Mouse (Mus musculus) CH12.LX (cell line): Measurements from ENCODE around the gene Trim80. TPM values are rescaled to one million over a fixed set of nuclear protein-coding genes. Genes with fewer than 3 reads are reported as not detected.

Experiments
- DNase-seq: peaks from one replicate; pipeline ENCODE4 v3.0.0-alpha.2; 2013; ENCODE audit errors: extremely low read depth
- H3K27ac ChIP-seq: 2 replicates; pipeline ENCODE4 v1.5.1; 2012; ENCODE audit warnings: low read depth, mild to moderate bottlenecking, control low read depth, moderate library complexity; ENCODE audit not compliant: insufficient read depth
- H3K27me3 ChIP-seq: replicated peaks from 2 replicates; pipeline ENCODE3; 2012; ENCODE audit warnings: inconsistent platforms
- H3K36me3 ChIP-seq, 2 experiments: replicated peaks in 1 of 2; 2 replicates each; pipeline versions ENCODE3 to v1.6.1; 2012; ENCODE audit warnings: inconsistent platforms in 1 of 2, low read length in 1 of 2, mild to moderate bottlenecking in 1 of 2, mixed read lengths in 1 of 2, moderate library complexity in 1 of 2; ENCODE audit not compliant: control insufficient read depth in 1 of 2, insufficient read depth in 1 of 2
- H3K4me1 ChIP-seq, 2 experiments: 2 replicates each; pipeline ENCODE4 v1.6.1; 2012; ENCODE audit warnings: inconsistent platforms in 1 of 2, moderate library complexity in 1 of 2; ENCODE audit not compliant: insufficient read depth in 2 of 2, control insufficient read depth in 1 of 2
- H3K4me2 ChIP-seq: 2 replicates; pipeline ENCODE4 v1.6.1; 2012; ENCODE audit warnings: low read depth, mild to moderate bottlenecking, control low read depth; ENCODE audit not compliant: poor library complexity, insufficient read depth, severe bottlenecking
- H3K4me3 ChIP-seq, 3 experiments: fragments of 150-350 bp in 1 of 3; sonication (generic) in 1 of 3; replicated peaks in 1 of 3; 2 replicates each; pipeline versions ENCODE3 to v1.5.1; 2011 to 2012; ENCODE audit warnings: low read depth in 2 of 3, low read length in 2 of 3, mild to moderate bottlenecking in 2 of 3, moderate library complexity in 2 of 3, control low read depth in 1 of 3, improper control_type of control experiment in 1 of 3, inconsistent platforms in 1 of 3, mixed read lengths in 1 of 3; ENCODE audit not compliant: poor library complexity in 1 of 3
- H3K79me2 ChIP-seq: replicated peaks from 2 replicates; pipeline ENCODE4 v1.6.1; 2012; ENCODE audit warnings: mild to moderate bottlenecking, moderate library complexity; ENCODE audit not compliant: control insufficient read depth, poor library complexity, insufficient read depth, severe bottlenecking; ENCODE audit errors: extremely low read depth
- H3K9ac ChIP-seq: 2 replicates; pipeline ENCODE4 v1.6.1; 2012; ENCODE audit warnings: low read depth, mild to moderate bottlenecking, control low read depth, moderate library complexity; ENCODE audit not compliant: insufficient read depth
- H3K9me3 ChIP-seq: replicated peaks from 2 replicates; pipeline ENCODE3; 2012; ENCODE audit warnings: low read length, inconsistent platforms, mixed read lengths
- BHLHE40 ChIP-seq: IDR thresholded peaks from 2 replicates; pipeline ENCODE4 v1.6.1; 2011; ENCODE audit warnings: mild to moderate bottlenecking, low read depth, low read length, improper control_type of control experiment
- CHD1 ChIP-seq: IDR thresholded peaks from 2 replicates; pipeline ENCODE4 v1.6.1; 2012; ENCODE audit warnings: low read depth, low read length, improper control_type of control experiment, inconsistent platforms
- CHD2 ChIP-seq: IDR thresholded peaks from 2 replicates; pipeline ENCODE4 v1.6.1; 2011; ENCODE audit warnings: low read length, improper control_type of control experiment
- CTCF ChIP-seq, 2 experiments: IDR thresholded peaks in 1 of 2; conservative IDR thresholded peaks in 1 of 2; 2 replicates each; pipeline ENCODE4 v1.5.1; 2011 to 2012; ENCODE audit warnings: low read depth in 2 of 2, low read length in 2 of 2, improper control_type of control experiment in 1 of 2, inconsistent platforms in 1 of 2, mild to moderate bottlenecking in 1 of 2, moderate library complexity in 1 of 2
- E2F4 ChIP-seq: IDR thresholded peaks from 2 replicates; pipeline ENCODE4 v1.6.1; 2011; ENCODE audit warnings: low read depth, low read length, improper control_type of control experiment; ENCODE audit not compliant: insufficient replicate concordance
- ELF1 ChIP-seq: IDR thresholded peaks from 2 replicates; pipeline ENCODE4 v1.6.1; 2014; ENCODE audit warnings: low read depth, mild to moderate bottlenecking, inconsistent platforms, low read length, improper control_type of control experiment
- EP300 ChIP-seq: IDR thresholded peaks from 2 replicates; pipeline ENCODE4 v1.6.1; 2011; ENCODE audit warnings: low read length, improper control_type of control experiment
- ETS1 ChIP-seq: conservative IDR thresholded peaks from 2 replicates; pipeline ENCODE4 v1.6.1; 2012; ENCODE audit warnings: low read depth, mild to moderate bottlenecking, inconsistent platforms, low read length, improper control_type of control experiment, moderate library complexity
- GABPA ChIP-seq: IDR thresholded peaks from 2 replicates; pipeline ENCODE4 v1.6.1; 2012; ENCODE audit warnings: low read depth, low read length, improper control_type of control experiment, inconsistent platforms; ENCODE audit not compliant: insufficient replicate concordance
- HCFC1 ChIP-seq: IDR thresholded peaks from 2 replicates; pipeline ENCODE4 v1.6.1; 2012; ENCODE audit warnings: low read depth, mild to moderate bottlenecking, inconsistent platforms, low read length, improper control_type of control experiment
- IRF4 ChIP-seq: IDR thresholded peaks from 2 replicates; pipeline ENCODE4 v1.6.1; 2014; ENCODE audit warnings: low read depth, mild to moderate bottlenecking, inconsistent platforms, low read length, improper control_type of control experiment
- JUN ChIP-seq: IDR thresholded peaks from 2 replicates; pipeline ENCODE4 v1.6.1; 2011; ENCODE audit warnings: low read depth, mild to moderate bottlenecking, low read length, improper control_type of control experiment, moderate library complexity; ENCODE audit not compliant: insufficient read depth
- JUND ChIP-seq: conservative IDR thresholded peaks from 2 replicates; pipeline ENCODE4 v1.6.1; 2011; ENCODE audit warnings: low read depth, low read length, improper control_type of control experiment
- KAT2A ChIP-seq: IDR thresholded peaks from 2 replicates; pipeline ENCODE4 v1.6.1; 2012; ENCODE audit warnings: low read length, improper control_type of control experiment, inconsistent platforms; ENCODE audit not compliant: insufficient replicate concordance
- MAFK ChIP-seq: IDR thresholded peaks from 2 replicates; pipeline ENCODE4 v1.6.1; 2011; ENCODE audit warnings: low read length, improper control_type of control experiment; ENCODE audit not compliant: insufficient replicate concordance
- MAX ChIP-seq: IDR thresholded peaks from 2 replicates; pipeline ENCODE4 v1.6.1; 2011; ENCODE audit warnings: low read length, improper control_type of control experiment
- MAZ ChIP-seq: IDR thresholded peaks from 2 replicates; pipeline ENCODE4 v1.6.1; 2012; ENCODE audit warnings: low read depth, mild to moderate bottlenecking, inconsistent platforms, low read length, improper control_type of control experiment, moderate library complexity
- MEF2A ChIP-seq: IDR thresholded peaks from 2 replicates; pipeline ENCODE4 v1.6.1; 2014; ENCODE audit warnings: low read depth, mild to moderate bottlenecking, inconsistent platforms, low read length, improper control_type of control experiment, borderline replicate concordance
- MXI1 ChIP-seq: IDR thresholded peaks from 2 replicates; pipeline ENCODE4 v1.6.1; 2011; ENCODE audit warnings: mild to moderate bottlenecking, low read depth, low read length, improper control_type of control experiment
- MYC ChIP-seq: IDR thresholded peaks from 2 replicates; pipeline ENCODE4 v1.6.1; 2011; ENCODE audit warnings: low read depth, mild to moderate bottlenecking, improper control_type of control experiment, low read length
- NELFE ChIP-seq: IDR thresholded peaks from 2 replicates; pipeline ENCODE4 v1.6.1; 2011; ENCODE audit warnings: low read depth, low read length, improper control_type of control experiment
- NRF1 ChIP-seq: IDR thresholded peaks from 2 replicates; pipeline ENCODE4 v1.6.1; 2014; ENCODE audit warnings: low read depth, mild to moderate bottlenecking, inconsistent platforms, low read length, improper control_type of control experiment, moderate library complexity
- PAX5 ChIP-seq: IDR thresholded peaks from 2 replicates; pipeline ENCODE4 v1.6.1; 2012; ENCODE audit warnings: low read length, inconsistent platforms, mixed read lengths
- POLR2A ChIP-seq: IDR thresholded peaks from 2 replicates; pipeline ENCODE4 v1.6.1; 2011; ENCODE audit warnings: low read depth, mild to moderate bottlenecking, improper control_type of control experiment, low read length
- POLR2AphosphoS2 ChIP-seq: IDR thresholded peaks from 2 replicates; pipeline ENCODE4 v1.6.1; 2011; ENCODE audit warnings: low read depth, low read length, improper control_type of control experiment
- RAD21 ChIP-seq: IDR thresholded peaks from 2 replicates; pipeline ENCODE4 v1.6.1; 2011; ENCODE audit warnings: low read depth, mild to moderate bottlenecking, low read length, improper control_type of control experiment, moderate library complexity
- RCOR1 ChIP-seq: conservative IDR thresholded peaks from 2 replicates; pipeline ENCODE4 v1.6.1; 2012; ENCODE audit warnings: low read depth, mild to moderate bottlenecking, inconsistent platforms, low read length, improper control_type of control experiment
- SIN3A ChIP-seq: IDR thresholded peaks from 2 replicates; pipeline ENCODE4 v1.6.1; 2012; ENCODE audit warnings: low read length, improper control_type of control experiment, inconsistent platforms
- SMC3 ChIP-seq: IDR thresholded peaks from 2 replicates; pipeline ENCODE4 v1.6.1; 2011; ENCODE audit warnings: low read depth, low read length, improper control_type of control experiment
- TBP ChIP-seq: conservative IDR thresholded peaks from 2 replicates; pipeline ENCODE4 v1.6.1; 2011; ENCODE audit warnings: low read depth, low read length, improper control_type of control experiment
- TCF12 ChIP-seq: IDR thresholded peaks from 2 replicates; pipeline ENCODE4 v1.6.1; 2014; ENCODE audit warnings: low read depth, mild to moderate bottlenecking, inconsistent platforms, low read length, improper control_type of control experiment
- UBTF ChIP-seq: IDR thresholded peaks from 2 replicates; pipeline ENCODE4 v1.6.1; 2012; ENCODE audit warnings: low read depth, mild to moderate bottlenecking, inconsistent platforms, low read length, improper control_type of control experiment, moderate library complexity
- USF1 ChIP-seq: IDR thresholded peaks from 2 replicates; pipeline ENCODE4 v1.6.1; 2014; ENCODE audit warnings: low read depth, mild to moderate bottlenecking, inconsistent platforms, low read length, improper control_type of control experiment
- USF2 ChIP-seq: conservative IDR thresholded peaks from 2 replicates; pipeline ENCODE4 v1.6.1; 2011; ENCODE audit warnings: low read depth, low read length, improper control_type of control experiment
- ZC3H11A ChIP-seq: IDR thresholded peaks from 2 replicates; pipeline ENCODE4 v1.6.1; 2012; ENCODE audit warnings: low read depth, mild to moderate bottlenecking, inconsistent platforms, low read length, improper control_type of control experiment
- ZKSCAN1 ChIP-seq: IDR thresholded peaks from 2 replicates; pipeline ENCODE4 v1.6.1; 2012; ENCODE audit warnings: low read depth, inconsistent platforms, low read length, improper control_type of control experiment, borderline replicate concordance
- ZMIZ1 ChIP-seq: IDR thresholded peaks from 2 replicates; pipeline ENCODE4 v1.6.1; 2012; ENCODE audit warnings: low read depth, mild to moderate bottlenecking, inconsistent platforms, low read length, improper control_type of control experiment
- ZNF384 ChIP-seq: IDR thresholded peaks from 2 replicates; pipeline ENCODE4 v1.6.1; 2012; ENCODE audit warnings: low read depth, low read length, improper control_type of control experiment, inconsistent platforms
- dilution Hi-C: fragments of 300-500 bp; cut with MboI; formaldehyde crosslinking; loops from 2 replicates; pipeline ENCODE4 v1.14.3; 2020; ENCODE audit warnings: low sequenced_read_pairs; ENCODE audit not compliant: extremely low pct_unique_long_range_greater_than_20kb, extremely low pct_ligation_motif_present
- in situ Hi-C: fragments of 300-500 bp; cut with MboI; formaldehyde crosslinking; loops from 3 replicates; pipeline ENCODE4 v1.14.3; 2019; ENCODE audit warnings: low sequenced_read_pairs, low pct_ligation_motif_present, low pct_unique_long_range_greater_than_20kb, mixed read lengths
- polyA plus RNA-seq: library from polyadenylated mRNA; unstranded; fragments of >175 nt; gene quantifications from 2 replicates; pipeline ENCODE4 v1.2.1, GENCODE M21; 2012; ENCODE audit warnings: low read depth; ENCODE audit not compliant: insufficient read length
- total RNA-seq, 2 experiments: library from RNA; depleted of rRNA; stranded (reverse); fragments of 300-350 nt in 1 of 2; fragments of >200 nt in 1 of 2; gene quantifications; 2 replicates each; pipeline ENCODE4 v1.2.3; 2012 to 2014

Trim80 gene
- total and polyA plus RNA-seq, 3 experiments, result not detected

DNA sequence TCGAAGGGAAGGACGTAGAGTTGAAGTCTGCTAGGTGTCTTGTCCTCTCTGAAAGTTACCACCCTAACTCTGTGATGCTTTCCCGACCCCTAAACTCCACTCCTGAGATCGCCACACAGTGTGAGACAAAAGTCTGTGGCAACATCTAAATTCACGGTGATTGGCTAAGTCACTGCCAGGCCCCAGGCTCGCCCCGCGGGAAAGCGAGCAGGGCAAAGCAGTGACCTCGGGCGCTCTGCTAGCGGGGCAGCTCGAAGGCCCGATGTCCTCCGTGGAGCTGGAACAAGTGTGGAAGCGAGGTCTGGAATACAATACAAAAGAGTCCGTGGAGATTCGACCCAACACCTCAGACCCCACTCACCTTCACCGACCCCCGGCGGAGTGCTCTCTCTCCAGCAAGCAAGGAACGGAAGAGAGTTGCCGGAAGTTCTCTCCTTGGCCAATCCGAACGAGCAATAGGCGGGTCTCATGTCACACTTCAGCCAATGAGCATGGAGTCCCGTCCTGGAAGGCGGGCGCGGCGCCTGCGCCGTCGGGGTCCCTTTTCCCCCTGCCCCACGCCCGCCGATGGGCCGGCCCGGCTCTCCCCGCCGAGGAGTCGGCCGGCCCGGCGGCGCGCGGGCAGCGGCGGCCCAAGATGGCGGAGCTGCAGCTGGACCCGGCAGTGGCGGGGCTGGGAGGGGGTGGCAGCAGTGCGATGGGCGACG, 20.7 kb upstream of the Trim80 start, which contains the start of the genes Atp5h and Kctd2:
Gene Atp5h, minus strand, starts transcription at position 432 of the 707 bp plus-strand sequence.
Gene Kctd2, plus strand, starts transcription at position 598 of the 707 bp plus-strand sequence.
- no peaks in the 10 kb centered on the region for H3K27me3 ChIP-seq
- peak within 1 kb of the TSS; percentile 85 for H3K9ac ChIP-seq
- peak within 1 kb of the TSS; percentile 81 to 99 (median 84) for H3K4me3 ChIP-seq
- in situ Hi-C loops, result loop anchor here (10.0 kb wide), 1 partner anchor 55 kb away; the partner anchor contains the start of gene Armc7
- TF ChIP-seq KAT2A (peak; percentile 89; the same call in 1 of the 2 replicates), SIN3A (peak; percentile 44; the same call in 1 of the 2 replicates), POLR2AphosphoS2 (peak; percentile 54; the same call in 1 of the 2 replicates), USF1 (peak; percentile 69), CHD2 (peak; percentile 93), MAX (no peak; the same call in 1 of the 2 replicates), NRF1 (peak; percentile 94), RCOR1 (no peak), TBP (no peak; the same call in 1 of the 2 replicates), ELF1 (peak; percentile 88), MEF2A (peak; percentile 73), EP300 (no peak), UBTF (no peak), ZC3H11A (no peak), SMC3 (no peak), GABPA (no peak), POLR2A (peak; percentile 93), JUN (no peak), MAFK (no peak), IRF4 (peak; percentile 64), NELFE (peak; percentile 92), HCFC1 (peak; percentile 88), MYC (no peak), RAD21 (no peak), ZMIZ1 (peak; percentile 62; the same call in 1 of the 2 replicates), PAX5 (no peak), ETS1 (no peak), MAZ (peak; percentile 46; the same call in 1 of the 2 replicates), ZNF384 (no peak), TCF12 (peak; percentile 93), BHLHE40 (no peak), USF2 (no peak), JUND (no peak), CHD1 (no peak; the same call in 1 of the 2 replicates), ZKSCAN1 (no peak), CTCF (conservative IDR thresholded peaks at IDR 0.05 in 1 of 2, IDR thresholded peaks at IDR 0.05 in 1 of 2; ENCODE audit: low read depth in 2 of 2, low read length in 2 of 2) (no peak), E2F4 (no peak), MXI1 (peak; percentile 58; the same call in 1 of the 2 replicates)
- TF ChIP-seq, all 38 proteins: peak for 16
- DNase-seq, result peak; percentile 97
- Histone ChIP-seq H3K36me3 (peaks cover 21 to 54% of the 10 kb centered on the region in 2 experiments), H3K4me2 (peak within 1 kb of the TSS; percentile 93), H3K79me2 (peaks cover 27% of the 10 kb centered on the region), H3K4me1 (peaks cover 3 to 52% of the 10 kb centered on the region in 2 experiments), H3K9me3 (no peaks in the 10 kb centered on the region), H3K27ac (no peak within 1 kb of the TSS)
- dilution Hi-C loops, result no loop called here
